Mouse (Mus musculus) hindlimb bud, embryonic 11.5 days (tissue): Measurements from ENCODE around the gene Foxk1.
A peak's percentile ranks its signal among the peaks of the same experiment; 100 is the strongest.

Experiments
- DNase-seq: peaks from one replicate; pipeline ENCODE4 v3.0.0-alpha.2; 2012; ENCODE audit warnings: low read depth, low spot score; ENCODE audit errors: extremely low spot score

The Foxk1 gene

DNA sequence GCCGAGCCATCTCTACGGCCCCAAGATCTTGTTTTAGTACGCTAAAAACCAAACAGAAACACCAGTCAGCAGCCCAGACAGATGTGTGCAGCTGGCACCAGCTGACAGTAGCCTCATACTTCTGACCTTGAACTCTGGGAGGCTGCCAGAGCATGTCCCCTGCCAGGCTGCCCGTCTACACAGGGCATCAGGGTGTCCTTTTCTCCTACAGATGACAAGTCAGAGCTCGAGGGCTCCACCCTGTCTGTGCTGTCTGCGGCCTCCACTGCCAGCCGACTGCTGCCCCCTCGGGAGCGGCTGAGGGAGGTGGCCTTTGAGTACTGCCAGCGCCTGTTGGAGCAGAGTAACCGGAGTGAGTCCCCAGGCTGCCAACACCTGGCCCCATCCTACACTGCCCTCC lies 68.5 kb downstream of the Foxk1 start:
- DNase-seq = no peak

DNA sequence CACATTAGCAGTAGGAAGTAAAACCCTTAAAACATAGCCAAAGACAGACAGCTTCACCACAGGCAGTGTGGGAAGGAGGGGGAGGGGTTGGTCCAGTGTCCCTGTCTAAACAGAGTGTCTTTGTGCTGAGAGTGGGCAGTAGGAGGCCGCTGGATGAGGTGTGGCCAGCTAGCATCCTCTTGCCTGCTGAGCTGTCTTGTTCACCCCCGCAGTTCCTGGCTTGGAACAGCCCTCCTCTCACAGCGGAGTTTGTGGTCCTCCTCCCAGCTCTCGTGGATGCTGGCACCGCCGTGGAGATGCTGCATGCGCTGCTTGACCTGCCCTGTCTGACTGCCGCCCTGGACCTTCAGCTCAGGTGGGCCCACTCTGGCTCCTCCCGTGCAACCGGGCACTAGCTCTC lies 72.4 kb downstream of the Foxk1 start:
- DNase-seq = no peak

- DNase-seq = no peak
Observed at GRCm38 (mm10) chr5:142475669-142476068, 74.4 kb downstream of the Foxk1 start.

- no peak for DNase-seq
Observed at GRCm38 (mm10) chr5:142477346-142477745, 76.0 kb downstream of the Foxk1 start.

GRCm38 (mm10) chr5:142477866-142478615 lies 76.7 kb downstream of the Foxk1 start:
- DNase-seq = no peak

DNA sequence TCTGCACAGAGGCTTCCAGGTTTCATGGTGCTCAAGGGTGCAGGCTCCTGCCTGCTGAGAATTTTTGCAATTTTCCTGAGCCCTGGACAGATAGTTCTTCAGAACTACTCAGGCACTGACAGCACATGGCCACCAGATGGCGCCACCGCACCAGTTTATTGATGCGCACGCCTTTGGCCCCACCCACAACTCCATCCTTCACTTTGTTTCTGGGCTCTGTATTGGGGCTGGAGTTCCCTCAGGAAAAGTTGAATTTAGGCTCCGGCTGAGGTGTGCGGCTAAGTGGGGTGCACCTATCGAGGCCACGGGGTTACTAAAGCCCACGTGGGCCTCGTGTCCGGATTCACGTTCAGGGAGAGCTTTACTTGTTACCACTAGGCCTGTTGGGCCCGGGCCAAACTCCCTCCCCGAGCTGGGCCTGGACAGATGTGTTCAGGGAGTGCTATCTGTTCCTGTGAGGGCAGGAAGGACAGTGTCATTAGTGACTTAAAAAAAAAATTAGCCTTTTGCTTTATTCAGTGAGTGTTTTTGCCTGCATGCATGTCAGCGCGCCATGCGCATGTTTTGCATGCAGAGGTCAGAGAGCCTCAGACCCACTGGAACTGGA lies 77.6 kb downstream of the Foxk1 start:
- no peak for DNase-seq

GRCm38 (mm10) chr5:142482512-142482911 lies 81.2 kb downstream of the Foxk1 start:
- DNase-seq = no peak

DNA sequence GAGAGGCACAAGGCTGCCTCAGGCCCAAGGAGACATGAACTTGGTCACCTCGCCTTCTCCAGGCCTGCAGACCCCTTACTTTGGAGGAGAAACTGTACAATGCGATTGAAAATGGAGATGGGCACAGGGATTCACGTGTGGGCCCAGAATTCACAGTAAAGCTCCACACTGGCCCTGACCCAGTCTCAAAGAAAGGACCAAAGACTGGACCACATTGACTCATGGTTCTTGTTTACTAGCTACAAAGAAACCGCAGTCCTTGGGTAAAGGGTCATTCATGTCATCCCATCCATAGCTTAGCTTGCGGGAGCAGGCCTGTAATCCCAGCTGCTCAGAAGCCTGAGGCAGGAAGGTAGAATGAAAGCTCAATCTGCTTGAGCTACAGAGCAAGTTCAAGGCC lies 82.3 kb downstream of the Foxk1 start:
- no peak for DNase-seq

DNA sequence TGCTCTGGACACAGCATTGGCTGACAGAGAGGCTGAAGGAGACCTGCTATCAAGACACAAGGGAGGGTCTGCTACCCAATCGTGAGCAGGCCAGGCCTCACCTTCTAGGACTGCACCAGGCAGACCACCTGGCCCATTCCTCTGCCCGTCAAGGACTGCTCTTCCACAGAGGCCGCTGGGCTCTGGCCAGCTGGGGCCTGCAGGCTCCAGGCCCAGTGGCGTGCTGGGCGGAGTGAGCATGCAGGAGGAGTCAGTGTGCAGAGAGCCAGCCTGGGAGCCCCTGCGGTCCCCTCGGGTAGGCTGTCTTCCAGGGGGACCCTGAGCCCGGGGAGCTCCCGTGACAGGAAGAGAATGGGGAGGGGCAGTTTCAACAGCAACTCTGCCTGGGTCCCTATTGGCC lies 85.4 kb downstream of the Foxk1 start:
- DNase-seq = no peak

- DNase-seq = no peak
Observed at GRCm38 (mm10) chr5:142489955-142490707, 88.8 kb downstream of the Foxk1 start.

DNA sequence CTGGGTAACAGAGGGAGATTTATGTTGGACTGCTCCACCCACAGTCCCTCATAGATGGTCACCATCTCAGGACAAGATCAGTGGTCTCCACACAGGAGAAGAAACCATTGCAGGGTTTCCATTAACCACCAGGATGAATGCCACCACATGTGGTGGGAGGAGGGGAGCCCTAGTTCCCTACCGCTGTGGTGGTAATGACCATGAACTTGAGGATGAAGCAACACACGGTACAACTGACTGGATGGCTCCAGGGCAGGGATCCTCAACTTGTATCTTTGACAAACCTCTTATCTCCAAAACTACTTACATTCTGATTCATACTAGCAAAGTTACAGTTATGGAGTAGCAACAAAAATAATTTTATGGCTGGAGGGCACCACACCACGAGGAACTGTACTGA lies 92.0 kb downstream of the Foxk1 start:
- no peak for DNase-seq

DNA sequence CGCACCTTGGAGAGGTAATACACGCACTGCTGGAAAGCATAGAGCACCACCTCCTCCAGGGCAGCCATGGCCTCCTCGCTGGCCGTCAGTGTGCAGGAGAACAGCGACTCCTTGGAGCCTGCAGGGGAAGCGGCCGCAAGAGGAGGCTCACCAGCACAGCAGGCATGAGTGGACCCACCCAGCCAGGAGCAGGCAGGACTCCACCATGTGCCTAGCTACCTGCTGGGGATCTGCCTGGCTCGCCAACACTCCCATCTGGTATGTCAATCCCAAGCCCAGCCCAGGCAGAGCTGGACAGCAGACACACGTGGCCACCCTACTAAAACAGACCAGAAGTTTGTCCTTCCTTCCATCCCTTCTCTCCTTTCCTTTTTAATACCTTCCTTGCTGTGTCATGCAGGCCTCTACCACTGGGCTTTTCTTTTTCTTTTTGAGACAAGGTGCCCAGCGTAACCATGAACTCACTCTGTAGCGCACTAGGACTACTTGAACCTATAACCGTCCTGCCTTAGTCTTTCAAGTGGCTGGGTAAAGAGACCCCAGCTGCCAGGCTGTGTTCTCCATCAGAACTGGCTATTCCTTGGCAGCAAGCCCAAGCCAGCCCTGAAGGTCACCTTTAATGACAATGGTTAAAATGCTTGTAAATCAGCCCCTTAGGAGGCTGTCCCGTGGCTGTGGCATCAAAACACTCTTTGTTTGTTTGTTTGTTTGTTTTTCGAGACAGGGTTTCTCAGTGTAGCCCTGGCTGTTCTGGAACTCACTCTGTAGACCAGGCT lies 94.2 kb downstream of the Foxk1 start:
- DNase-seq = no peak

GRCm38 (mm10) chr5:142498964-142499363 lies 97.7 kb downstream of the Foxk1 start:
- DNase-seq = no peak

GRCm38 (mm10) chr5:142500918-142501317 lies 99.6 kb downstream of the Foxk1 start:
- DNase-seq = no peak

DNA sequence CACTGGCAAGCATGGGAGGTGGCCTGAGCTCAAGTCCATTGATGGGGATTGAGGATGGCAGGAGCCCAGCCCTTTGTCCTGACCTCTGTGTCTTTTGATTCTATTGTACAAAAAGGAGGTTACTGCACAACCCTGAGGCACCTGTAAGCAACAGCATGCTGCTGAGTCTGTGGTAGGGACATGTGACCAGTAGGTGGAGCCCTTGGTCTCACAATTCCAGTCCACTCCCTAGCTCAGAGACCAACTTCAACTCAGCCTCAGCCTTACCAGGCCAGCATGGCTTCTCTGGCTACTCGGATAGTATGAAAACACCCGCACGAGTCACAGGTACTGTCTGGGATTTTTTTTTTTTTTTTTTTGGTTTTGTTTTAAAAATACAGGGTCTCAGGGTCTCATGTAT lies 101.1 kb downstream of the Foxk1 start:
- DNase-seq = peak; percentile 91

DNA sequence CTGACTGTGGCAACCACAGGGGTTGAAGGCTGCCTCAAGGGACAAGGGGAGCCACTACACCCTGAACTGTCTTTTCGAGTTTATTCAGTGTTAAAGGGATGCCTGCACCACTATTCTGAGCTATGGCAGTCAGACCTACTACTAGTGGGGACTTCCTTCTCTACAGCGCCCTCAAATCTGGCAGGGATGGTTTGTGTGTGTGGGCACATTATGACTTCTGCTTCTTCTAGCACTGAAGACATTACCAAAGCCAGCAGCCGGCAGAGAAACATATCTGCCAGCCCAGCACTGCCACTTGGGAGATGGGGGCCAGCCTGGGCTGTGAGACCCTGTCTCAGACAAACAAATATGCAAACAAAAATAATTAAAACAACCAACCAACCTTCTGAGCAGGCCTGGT lies 102.9 kb downstream of the Foxk1 start:
- DNase-seq = no peak

GRCm38 (mm10) chr5:142505695-142506423 lies 104.6 kb downstream of the Foxk1 start:
- no peak for DNase-seq

DNA sequence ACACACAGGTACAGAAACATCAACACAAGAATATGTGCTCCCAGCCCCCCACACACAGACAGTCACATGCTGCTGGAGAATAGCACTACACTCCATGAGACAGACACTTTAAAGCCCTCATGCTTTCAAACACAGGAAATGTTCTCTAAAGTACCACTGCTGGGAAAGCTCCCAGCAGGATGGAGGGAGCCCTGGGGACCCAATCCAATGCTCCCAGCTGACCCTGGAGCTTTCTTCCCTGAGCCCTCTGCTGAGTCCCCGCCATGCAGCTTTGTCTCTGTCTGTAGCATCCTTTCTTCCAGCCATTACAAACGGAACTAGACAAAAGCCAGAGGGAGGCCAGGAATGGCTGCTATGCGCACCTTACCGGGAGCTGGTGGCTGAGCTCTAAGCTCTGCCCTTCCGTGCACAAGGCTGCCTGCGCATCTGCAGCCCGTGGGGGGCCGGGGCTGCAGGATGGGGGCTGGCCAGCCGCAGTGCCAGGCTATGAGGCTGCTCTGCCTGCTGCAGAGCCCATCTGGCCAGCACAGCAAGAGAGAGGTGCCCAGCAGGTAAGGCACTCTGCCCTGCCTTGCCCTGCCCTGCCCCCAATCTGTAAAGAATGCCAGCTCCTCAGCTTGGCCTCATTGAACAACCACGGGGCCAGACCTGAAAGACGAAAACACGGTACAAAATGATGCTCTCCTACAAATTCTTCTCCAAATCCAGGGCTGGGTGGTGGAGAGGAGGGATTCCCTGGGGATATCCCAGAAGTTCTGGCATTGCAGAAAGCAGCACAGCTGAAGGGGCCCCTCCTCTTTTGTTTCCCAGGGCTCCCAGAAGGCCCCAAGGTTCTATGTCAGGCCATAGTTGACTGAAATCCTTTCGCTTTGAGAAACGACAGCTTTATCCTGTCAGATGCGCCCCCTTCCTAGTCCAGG lies 108.1 kb downstream of the Foxk1 start:
- no peak for DNase-seq

GRCm38 (mm10) chr5:142510061-142510414 lies 108.7 kb downstream of the Foxk1 start:
- no peak for DNase-seq
